Mouse (Mus musculus): ENCODE data around the gene Dchs2.
A peak's percentile ranks its signal among the peaks of the same experiment; 100 is the strongest.

Gene Dchs2

DNA sequence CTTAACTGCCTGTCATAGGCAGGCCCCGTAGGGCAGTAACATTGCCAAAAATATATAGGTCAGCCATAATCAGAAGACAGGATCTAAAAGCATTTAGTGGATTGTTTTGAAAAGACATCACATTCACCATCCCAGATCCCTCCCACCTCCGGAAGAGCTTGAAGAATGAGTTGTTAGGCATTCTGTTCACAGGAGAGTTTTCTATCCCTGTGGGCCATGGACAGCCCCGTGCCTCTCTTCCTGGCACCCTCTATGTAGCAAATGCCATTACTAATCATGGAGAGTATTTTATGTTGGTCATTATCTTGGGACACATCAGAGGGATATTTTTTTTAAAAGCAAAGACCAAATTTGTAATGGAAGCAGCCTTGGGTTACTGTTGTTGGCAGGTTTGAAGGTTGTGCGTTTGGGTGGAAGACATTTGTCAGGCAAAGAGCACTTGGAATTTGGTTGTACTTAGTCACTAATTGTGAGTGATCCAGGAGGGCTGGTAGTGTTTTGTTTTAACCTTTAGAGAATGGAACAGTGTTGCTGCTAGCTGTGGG lies 122.3 kb downstream of the Dchs2 start:
- no peak for DNase-seq (ENCODE audit: low spot score in 2 of 2)

- no peak for DNase-seq (ENCODE audit: low spot score in 2 of 2)
These were observed 124.2 kb downstream of the Dchs2 start for GRCm38 (mm10) chr3:83251899-83252298.

DNA sequence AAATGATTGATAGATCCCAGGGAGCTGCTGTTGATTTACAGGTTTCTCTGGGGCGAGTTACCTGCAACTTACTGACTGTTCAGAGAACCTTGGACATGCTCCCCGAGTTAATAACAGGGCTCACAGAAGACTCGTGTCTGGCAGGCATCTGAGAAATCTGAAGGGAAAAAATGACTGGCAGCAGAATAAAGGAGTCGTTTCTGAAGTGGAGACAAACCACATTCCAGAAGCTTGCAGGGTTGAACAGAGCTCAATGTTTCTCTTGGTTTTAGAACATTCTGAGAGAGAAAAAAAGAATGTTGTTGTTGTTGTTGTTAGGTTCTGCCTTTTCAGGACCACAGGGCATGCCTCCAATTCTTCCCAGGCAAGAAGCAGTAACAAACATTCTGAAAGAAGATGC lies 131.7 kb downstream of the Dchs2 start:
- DNase-seq (ENCODE audit: low spot score in 2 of 2): no peak

GRCm38 (mm10) chr3:83266009-83266408 lies 138.3 kb downstream of the Dchs2 start:
- no peak for DNase-seq (ENCODE audit: low spot score in 2 of 2)

DNA sequence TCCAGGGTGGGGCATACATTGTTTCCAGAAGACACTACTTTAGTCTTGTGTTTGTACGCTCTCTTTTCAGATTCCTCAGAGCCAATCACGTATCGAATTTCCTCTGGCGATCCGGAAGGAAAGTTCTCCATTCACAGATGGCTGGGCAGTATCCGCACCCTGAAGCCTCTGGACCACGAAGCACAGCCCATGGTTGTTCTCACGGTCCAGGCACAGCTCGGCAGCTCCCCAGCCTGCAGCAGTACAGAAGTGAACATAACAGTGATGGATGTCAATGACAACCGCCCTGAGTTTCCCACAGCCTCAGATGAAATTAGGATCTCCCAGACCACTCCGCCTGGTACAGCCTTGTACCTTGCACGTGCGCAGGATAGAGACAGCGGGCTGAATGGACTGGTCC lies 142.5 kb downstream of the Dchs2 start:
- no peak for DNase-seq (ENCODE audit: low spot score in 2 of 2)

- no peak for DNase-seq (ENCODE audit: low spot score in 2 of 2)
These were observed 143.2 kb downstream of the Dchs2 start for GRCm38 (mm10) chr3:83270982-83271381.

DNA sequence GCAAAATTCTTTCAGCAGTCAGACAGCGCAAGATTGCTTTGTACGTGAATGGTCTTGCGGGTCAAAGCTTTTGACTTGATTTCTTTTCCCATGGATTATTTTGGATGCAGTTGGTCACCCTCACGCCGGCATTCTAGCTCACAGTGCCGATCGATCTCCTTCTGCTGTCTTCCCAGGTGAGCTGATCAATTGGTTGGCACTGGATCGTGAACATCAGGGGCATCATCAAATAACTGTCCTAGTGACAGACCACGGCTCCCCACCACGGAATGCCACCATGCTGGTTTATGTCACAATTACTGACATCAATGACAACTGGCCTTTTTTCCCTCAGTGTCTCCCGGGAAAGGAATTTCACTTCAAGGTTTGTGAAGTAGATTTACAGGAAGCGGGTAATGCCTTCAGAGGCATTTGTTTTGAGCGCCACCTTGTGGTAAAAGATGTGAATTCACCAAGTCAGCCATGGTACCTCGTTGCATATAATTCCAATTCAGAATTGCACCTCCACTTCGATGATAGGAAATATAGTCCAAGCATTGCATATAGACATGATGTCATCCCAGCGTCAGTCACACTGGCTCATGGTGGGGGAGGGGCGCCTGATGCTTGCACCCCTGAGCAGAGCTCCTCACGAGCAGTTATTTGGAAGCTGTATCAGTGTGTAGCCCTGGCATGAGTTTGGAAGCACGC lies 146.0 kb downstream of the Dchs2 start:
- DNase-seq (ENCODE audit: low spot score in 2 of 2): peak; percentile 5 to 10

DNA sequence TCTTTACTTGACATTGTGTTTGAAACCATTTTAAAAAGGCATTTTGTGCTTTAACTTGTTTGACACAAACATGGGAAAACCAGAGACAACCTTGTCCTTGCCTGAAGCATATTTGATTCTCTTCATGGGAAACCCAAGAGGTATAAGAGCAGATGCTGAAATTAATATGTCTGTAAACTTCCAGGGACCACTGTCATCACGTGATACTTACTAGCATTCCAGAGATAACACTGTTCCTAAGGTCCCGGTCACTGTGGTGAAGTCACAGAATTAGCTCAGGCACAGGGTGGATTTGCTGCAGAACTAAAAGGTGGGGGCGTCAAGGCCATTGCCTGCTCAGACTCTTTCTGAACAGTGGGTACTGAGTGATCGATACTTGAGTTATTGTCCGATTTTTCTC lies 148.0 kb downstream of the Dchs2 start:
- no peak for DNase-seq (ENCODE audit: low spot score in 2 of 2)

GRCm38 (mm10) chr3:83283882-83284281 lies 156.1 kb downstream of the Dchs2 start:
- no peak for DNase-seq (ENCODE audit: low spot score in 2 of 2)

DNA sequence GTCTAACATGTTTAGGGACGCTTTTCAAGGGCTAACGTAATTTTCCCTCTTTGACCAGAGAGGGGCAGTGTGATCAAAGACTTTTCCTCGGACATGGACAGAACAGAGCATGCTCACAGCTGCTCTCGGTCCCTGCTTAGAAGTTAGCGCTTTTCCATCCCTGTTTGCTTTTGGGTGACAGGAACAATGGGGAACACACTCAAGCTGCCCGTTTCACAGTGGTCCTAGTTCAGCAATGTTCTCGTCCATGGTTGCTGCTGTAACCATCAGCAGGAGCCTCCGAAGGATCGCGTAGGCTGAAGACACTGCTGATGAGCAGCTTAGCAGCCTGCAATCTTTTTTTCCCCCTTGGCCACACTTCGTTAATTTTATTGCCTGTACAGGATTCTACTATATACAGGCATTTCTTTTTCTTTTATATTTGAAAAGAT lies 159.2 kb downstream of the Dchs2 start:
- peak; percentile 6 to 18 for DNase-seq (ENCODE audit: low spot score in 2 of 2)

DNA sequence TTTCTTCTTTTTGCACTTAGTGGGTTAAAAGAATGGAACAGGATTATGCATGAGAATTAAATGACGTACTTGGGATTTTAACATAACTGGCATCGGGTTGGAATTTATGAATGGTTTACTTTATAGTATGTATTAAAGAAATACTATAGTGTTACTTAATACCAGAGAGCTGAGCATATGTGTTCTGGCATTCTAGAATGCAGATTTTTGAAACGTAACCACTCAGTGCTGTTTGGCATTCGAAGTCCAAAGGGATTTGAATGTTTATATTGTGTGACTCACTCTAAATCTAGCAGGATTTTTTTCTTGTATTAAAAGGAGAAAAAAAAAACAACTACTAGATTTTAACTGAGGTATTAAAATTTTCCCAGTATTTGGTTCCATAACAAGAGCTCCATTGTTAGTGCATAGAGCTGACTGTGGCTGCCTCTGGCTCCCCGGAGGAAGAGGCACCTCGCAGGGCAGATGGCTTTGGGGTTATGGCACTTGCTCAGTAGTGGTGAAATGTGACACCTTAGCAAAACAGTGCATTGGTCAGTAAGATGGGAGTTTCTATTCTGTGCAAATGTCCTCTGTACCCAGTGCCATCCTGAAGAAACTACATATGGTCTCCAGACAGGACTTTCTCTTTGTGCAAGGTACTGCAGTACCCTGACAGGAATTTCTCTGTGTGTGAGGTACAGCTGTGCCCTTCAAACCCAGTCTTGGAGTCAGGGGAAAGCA lies 160.5 kb downstream of the Dchs2 start:
- no peak for DNase-seq (ENCODE audit: low spot score in 2 of 2)

- DNase-seq (ENCODE audit: low spot score in 2 of 2): no peak
These were observed 162.7 kb downstream of the Dchs2 start for GRCm38 (mm10) chr3:83290482-83290881.

- DNase-seq (ENCODE audit: low spot score in 2 of 2): no peak
These were observed 163.2 kb downstream of the Dchs2 start for GRCm38 (mm10) chr3:83290953-83291352.

- no peak for DNase-seq (ENCODE audit: low spot score in 2 of 2)
These were observed 172.1 kb downstream of the Dchs2 start for GRCm38 (mm10) chr3:83299783-83300382.

GRCm38 (mm10) chr3:83303876-83304275 lies 176.1 kb downstream of the Dchs2 start:
- no peak for DNase-seq (ENCODE audit: low spot score in 2 of 2)

DNA sequence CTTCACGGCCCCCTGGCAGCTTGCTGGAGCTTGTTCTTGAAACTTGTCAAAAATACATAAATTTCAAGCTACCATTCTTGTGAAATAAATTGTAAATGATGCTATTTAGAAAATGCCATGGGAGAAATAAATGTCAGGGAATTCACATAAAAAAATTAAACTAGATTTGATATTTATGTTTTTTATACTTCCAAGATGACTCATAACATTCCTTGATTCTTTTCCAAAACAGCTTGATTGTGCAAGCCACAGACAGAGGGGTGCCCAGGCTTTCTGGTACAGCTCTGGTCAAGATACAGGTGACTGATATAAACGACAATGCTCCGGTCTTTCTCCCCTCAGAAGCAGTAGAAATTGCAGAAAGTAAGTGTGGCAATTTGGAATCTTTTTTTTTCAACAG lies 218.2 kb downstream of the Dchs2 start:
- no peak for DNase-seq (ENCODE audit: low spot score in 2 of 2)

DNA sequence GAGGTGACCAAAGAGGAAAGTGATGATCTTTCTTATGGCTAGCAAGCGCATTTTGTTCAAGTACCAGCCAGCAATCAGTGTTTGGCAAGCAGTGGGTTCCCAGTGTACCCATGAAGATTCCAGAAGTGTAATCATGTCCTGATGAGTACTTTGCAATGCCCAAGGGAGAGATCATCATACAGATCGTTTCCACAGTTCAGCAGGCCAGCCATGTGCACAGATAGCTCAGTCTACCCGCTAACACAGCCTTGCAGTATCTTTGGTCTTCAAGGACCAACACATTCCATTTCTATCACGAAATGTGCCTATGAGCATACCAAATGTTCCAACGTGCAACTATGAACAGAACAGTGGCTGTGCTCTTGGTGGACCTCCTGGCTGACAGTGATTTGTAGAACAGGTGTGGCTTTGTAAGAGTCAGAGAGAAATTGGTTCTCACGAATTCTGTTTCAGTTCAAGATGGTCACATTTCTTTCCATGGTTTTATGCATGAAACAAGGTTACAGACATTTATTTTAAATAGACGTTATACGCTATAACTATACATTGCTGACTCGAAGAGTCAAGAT lies 240.8 kb downstream of the Dchs2 start:
- DNase-seq (ENCODE audit: low spot score in 2 of 2): no peak

GRCm38 (mm10) chr3:83369871-83370270 lies 242.1 kb downstream of the Dchs2 start:
- DNase-seq (ENCODE audit: low spot score in 2 of 2): no peak

DNA sequence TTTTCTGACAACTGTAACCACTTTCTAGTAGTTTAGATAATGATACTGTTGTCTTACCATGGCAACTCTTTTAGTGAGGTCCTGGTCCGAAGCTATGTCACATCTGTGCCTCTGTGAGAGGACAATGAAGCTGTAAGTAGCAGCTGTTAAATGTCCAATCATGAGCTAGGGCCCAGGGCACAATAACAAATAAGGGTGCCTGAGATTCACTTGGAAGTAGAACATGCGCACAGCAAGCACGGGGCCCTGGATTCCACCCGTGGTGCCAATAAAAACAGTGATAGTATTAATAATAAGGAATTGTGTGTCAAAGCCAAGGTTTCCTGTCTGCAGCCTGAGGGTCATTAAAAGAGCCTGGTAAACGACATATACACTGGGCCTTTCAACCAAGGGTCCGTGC lies 246.6 kb downstream of the Dchs2 start:
- DNase-seq (ENCODE audit: low spot score in 2 of 2): no peak

DNA sequence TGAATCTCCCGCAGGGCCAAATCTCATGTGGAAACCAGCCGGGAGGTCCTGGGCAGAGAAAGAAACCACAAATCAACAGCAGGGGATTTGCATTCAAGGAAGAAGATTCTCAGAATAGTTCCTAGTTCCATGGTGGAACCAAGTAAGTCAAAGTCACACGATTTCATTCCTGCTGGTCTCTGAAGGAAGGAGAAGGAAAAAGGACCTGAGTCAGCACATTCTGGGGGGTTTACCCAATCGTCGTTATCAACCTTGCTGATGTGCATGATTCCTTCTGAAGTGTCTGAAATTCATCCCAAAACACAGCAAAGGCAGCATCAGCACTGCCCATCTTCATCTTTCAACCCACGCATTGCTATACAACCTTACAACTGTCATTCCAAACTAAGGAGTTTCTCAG lies 249.1 kb downstream of the Dchs2 start:
- DNase-seq (ENCODE audit: low spot score in 2 of 2): no peak

Data from urinary bladder, adult 18-20 months (tissue).